Mouse (Mus musculus) layer of hippocampus, adult 9-10 months (tissue): Measurements from ENCODE around the gene Tpm3-rs7.
"Not testable (repeated sequence)": the region's sequence is repeated elsewhere in the genome, so short reads cannot be mapped to it uniquely, and the experiment has no call there.

Experiments
- DNase-seq: peaks from one replicate; pipeline ENCODE4 v3.0.0; 2022; ENCODE audit warnings: low spot score

Gene Tpm3-rs7

DNA sequence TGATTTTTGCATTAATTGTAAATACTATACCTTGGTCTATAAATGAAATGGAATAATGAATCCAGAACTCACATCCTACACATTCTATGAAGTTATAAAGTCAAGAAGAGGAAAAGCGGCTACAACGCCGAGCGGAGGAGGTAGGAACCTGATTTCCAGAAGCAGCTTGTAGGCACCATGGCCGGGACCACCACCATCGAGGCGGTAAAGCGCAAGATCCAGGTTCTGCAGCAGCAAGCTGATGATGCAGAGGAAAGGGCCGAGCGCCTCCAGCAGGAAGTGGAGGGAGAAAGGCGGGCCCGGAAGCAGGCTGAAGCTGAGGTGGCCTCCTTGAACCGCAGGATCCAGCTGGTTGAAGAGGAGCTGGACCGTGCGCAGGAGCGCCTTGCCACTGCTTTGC is at the start of gene Tpm3-rs7:
Gene Tpm3-rs7 (plus strand): TSS at position 110 of the 400 bp plus-strand sequence.
- not testable (repeated sequence) for DNase-seq

DNA sequence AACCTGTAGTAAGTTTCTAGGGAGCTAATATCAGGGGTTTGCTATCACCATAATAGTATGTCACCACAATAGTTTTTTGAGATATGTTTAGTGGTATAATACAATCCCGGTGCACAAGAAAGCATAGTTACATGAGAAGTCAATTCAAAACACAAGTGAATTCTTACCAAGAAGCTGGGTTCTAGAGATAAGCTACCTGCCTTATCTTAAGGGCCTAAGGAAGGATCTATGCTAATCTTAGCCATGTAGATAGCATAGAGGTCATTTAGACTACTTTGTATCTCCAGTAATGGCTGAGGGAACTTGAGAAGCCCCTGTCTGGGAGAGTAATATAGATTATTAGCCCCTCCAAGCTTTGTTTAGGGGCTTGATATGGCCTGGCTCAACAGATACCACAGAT is 2.6 kb downstream of the Tpm3-rs7 start:
- DNase-seq: no peak

DNA sequence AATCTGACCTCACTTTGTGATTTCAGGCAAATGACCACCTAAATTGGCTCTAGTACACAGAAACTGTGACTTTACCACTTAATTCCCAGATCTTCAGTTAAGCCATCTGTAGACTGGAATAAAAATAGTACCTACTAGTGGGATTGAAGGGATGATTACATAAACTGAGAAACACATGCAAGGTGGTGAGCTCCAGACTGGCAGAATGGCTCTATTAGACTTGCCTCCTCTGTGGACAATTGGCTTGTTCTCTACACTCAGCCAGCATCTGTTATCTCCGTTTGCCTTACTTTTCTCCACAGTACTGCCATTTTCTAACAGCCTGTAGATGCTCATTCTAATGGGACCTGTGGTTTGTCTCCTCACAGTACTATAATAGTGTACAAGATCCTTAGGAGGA is 49.0 kb downstream of the Tpm3-rs7 start:
- DNase-seq: no peak
